Mouse (Mus musculus) urinary bladder, postnatal 4 days (tissue): ENCODE results near the gene Gadl1.
"Not testable (repeated sequence)": the region's sequence is repeated elsewhere in the genome, so short reads cannot be mapped to it uniquely, and the experiment has no call there.

Experiments
- DNase-seq, 2 experiments: peaks; one replicate each; pipeline ENCODE4 v3.0.0; 2021 to 2022; ENCODE audit warnings: low spot score in 2 of 2

Gene Gadl1

DNA sequence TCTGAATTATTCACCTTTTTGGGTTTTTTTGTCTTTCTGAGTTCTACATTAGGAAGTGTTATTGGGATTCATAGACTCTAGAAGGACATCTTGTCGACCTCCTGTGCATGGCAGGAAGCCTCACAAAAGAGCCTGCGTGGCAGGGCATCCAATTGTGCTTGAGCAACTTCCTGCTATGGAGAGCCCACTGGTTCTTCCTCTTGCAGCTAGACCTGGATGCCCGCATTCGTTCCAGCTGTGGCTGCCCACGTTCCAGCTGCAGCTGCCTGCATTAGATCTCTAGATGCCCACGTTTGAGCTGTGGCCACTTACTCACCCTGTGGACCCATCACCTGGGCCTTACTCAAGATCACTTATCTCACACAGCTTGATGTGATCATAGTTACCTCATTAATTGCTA is 116.1 kb downstream of the Gadl1 start:
- no peak for DNase-seq

DNA sequence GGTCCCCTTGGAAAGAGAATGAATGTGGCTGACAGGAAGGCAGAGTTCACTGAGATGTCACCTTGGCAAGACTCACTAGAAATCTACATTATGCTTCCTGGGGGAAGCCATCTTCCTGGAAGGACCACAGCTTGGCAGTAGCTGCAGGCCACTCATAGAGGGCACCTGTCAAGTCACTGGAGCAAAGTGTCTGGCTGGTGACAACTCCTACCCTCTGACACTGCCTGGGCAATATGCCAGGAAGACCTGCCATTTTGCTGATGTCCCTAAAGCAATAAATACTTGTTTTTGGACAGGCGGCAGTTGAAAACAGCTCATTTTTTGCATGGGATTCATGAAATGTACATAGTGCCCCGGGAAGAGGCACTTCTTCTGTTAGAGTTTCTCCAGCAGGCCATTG is 119.8 kb downstream of the Gadl1 start:
- DNase-seq: no peak

DNA sequence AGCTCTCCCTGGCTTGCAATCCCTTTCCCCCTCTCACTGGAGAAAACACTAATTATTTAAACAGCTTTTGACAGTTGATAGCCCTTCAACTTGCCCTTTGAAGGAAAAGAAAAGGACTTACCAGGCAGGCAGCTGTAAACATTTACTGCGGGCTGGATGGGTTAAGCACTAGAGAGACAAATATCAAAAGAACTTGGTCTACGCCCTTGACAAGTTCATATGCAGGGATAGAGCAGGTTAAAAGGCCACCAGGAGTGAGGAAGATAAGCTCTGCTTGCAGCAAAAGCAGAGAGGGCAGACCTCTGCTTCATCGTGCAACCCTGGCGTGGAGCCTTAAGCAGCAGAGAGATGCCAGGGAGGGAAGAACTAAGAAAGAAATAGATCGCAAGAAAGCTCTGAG is 123.5 kb downstream of the Gadl1 start:
- no peak for DNase-seq

DNA sequence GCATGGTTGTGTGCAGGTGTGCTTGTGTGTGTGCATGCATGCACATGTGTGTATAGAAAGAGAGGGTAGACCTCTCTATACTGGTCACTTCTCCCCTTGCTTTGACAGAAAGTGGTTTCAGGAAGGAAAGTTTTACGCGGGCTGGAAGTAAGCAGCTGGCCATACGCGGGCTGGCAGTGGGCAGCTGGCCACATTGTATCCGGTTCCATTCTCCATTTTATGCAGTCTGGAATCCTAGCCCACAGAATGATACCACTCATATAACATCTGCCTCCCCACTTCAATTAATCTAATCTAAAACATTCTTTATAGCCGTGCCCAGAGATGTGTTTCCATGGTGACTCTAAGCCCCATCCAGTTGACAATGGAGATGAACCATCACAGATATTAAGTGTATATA is 129.0 kb downstream of the Gadl1 start:
- no peak for DNase-seq

GRCm38 (mm10) chr9:116039981-116040380 is 130.7 kb downstream of the Gadl1 start:
- no peak for DNase-seq

DNA sequence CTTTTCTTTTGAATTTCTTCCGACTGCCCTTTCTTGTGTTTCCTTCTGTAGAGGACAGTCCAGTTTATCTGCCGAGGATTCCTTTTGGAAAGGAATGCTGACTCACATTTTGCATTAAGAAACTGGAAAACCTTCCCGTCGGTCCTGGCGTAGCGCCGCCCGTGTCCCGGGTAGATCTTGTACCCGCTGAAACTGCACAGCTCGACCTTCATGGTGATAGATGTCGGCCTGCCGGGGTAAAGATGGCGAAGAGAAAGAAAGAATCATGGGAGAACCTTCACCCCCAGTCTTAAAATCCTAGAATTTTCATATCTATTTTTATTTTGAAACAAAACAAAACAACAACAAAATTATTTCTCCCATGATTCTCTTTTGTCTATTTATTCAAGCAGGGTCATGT is 131.6 kb downstream of the Gadl1 start:
- DNase-seq: not testable (repeated sequence)

DNA sequence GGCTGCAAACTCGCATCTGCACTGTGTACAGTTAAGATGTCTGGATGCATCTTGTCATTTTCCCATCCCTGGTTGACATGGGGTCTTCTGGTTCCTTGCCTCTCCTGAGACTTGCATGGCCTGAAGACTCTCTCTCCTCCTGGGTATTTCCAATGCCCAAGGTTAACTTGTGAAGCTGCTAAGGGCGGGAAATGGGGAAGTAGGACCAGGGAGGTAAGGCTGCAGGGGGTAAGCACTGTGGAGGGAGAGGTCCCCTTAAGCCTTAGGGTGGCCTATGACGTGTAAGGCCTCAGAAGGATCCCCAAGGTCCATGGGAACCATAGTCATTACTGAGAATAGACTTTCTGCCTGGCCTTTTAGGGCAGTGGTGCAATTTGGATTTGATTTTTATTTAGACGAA is 132.1 kb downstream of the Gadl1 start:
- no peak for DNase-seq

DNA sequence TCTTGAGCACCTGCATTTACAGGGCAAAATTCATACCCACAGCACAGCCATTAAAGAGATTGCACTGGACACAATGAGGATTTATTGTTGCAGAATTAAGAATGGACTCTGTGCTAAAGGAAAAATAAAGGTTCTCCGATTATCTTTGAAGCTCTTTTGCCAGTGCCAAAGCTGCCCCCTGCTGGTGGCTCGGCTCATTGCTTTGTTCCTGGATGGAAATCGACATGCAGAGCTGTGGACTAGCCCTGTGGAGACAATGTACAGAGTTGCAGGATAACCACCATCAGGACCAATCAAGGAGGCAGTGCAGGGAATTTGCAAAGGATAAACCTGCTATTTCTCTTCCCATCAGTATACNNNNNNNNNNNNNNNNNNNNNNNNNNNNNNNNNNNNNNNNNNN is 132.5 kb downstream of the Gadl1 start:
- DNase-seq: peak; percentile 67 to 88

- DNase-seq: no peak
Observed at GRCm38 (mm10) chr9:116049985-116050384, 140.7 kb downstream of the Gadl1 start.

DNA sequence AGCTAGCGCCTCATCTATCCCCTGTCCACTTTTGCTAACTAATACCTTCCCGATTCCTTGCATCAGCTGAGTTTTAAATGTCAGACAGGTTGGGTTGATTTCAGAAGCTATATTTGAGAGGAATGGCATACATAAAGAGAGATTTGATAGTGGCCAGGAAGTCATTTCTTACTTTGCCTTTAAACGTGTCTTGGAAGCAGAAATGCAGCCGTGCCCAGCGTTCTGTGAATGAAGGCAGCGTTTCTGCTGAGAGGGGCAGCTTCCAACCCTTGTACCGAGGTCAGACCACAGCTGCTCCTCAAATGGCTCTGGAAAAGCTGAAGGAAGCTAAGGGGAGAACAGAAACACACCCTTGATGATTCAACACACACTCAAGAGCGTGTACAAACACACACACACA is 144.7 kb downstream of the Gadl1 start:
- DNase-seq: no peak

GRCm38 (mm10) chr9:116058475-116058874 is 149.2 kb downstream of the Gadl1 start:
- no peak for DNase-seq

GRCm38 (mm10) chr9:116059156-116059555 is 149.9 kb downstream of the Gadl1 start:
- no peak for DNase-seq

GRCm38 (mm10) chr9:116060691-116061090 is 151.4 kb downstream of the Gadl1 start:
- DNase-seq: no peak

GRCm38 (mm10) chr9:116064774-116065173 is 155.5 kb downstream of the Gadl1 start:
- no peak for DNase-seq

- not testable (repeated sequence) for DNase-seq
Observed at GRCm38 (mm10) chr9:116071561-116071960, 162.3 kb downstream of the Gadl1 start.

GRCm38 (mm10) chr9:116076163-116076562 is 166.9 kb downstream of the Gadl1 start:
- DNase-seq: no peak

GRCm38 (mm10) chr9:116076946-116077345 is 167.7 kb downstream of the Gadl1 start:
- DNase-seq: no peak

DNA sequence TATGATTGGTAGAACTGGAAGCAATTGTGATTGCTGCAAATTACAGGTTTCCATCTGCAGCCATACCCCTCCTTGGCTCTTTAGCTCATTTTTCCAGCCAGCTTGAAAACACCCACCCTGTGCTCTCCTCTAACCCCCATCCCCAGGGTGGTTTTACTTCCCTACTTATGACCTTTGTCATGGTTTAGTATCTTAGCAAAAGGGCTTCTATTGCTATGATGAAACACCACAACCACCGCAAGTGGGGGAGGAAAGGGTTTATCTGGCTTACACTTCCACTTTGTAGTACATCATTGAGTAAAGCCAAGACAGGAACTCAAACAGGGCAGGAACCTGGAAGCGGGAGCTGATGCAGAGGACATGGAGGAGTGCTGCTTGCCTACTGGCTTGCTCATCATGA is 168.2 kb downstream of the Gadl1 start:
- no peak for DNase-seq

DNA sequence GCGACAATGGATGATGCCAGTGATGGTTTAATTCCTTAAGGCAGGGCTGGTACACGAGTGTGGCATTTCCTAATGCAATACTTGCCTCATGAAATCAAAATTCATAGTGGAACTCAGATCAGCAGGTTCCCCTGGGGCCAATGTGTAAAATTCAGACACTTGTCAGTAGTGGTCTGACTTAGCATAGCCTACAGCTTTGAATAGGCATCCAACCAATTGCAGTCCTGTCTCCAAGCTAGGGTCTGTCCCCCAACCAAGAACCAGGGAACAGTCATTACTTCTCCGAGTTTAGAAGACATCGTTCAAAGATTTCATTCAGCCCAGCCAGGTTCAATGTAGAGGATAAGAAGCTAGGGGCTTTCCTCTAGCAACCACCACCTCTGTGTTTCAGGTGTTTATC is 172.5 kb downstream of the Gadl1 start:
- no peak for DNase-seq

DNA sequence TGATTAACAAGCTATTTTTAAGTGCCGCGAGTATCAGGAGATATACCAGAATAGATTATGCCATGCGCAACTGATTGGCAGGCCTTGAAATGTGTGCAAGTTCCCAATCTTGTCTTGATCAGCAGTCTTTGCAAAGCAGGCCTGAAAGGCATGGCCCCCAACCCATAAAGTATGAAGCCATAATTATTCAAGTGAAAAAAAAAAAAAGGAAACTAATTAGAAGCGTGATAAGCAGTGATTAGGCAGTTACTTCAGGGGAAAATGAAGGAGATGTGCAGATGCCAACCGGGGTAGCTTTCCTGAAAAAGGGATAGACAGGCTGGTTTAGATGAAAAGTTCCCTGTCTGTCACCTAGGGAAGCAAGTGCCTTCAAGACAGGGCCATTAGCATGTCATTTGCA is 174.0 kb downstream of the Gadl1 start:
- DNase-seq: no peak

- no peak for DNase-seq
Observed at GRCm38 (mm10) chr9:116083726-116084323, 174.6 kb downstream of the Gadl1 start.

DNA sequence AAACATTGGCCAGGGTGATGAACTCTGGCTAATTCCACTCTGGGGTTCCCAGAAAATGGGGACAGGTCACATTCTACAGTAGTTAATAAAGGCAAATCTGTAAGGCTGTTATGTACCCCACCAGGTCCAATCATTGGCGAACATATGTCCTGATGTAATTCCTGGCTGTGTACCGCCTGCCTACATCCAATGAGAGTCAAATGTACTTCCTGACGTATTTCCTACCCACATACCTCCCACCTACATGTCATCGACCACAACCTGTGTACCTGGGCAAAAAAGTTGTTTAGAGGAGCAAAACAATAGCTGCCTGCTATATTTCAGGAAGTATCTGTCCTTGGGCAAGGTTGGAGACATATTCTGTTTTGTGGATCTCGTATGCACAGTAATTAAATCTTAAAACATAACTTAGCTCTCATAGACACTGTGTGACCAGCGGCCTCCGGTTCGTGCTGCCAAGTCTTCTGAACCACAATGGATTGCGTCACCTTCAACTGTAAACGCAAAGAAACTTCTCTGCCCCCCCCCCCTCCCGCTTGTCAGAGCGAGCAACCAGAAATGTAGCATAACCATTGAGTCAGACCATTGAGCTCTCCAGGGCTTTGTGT is 175.2 kb downstream of the Gadl1 start:
- DNase-seq: no peak

- DNase-seq: no peak
Observed at GRCm38 (mm10) chr9:116085999-116086398, 176.7 kb downstream of the Gadl1 start.

GRCm38 (mm10) chr9:116087263-116087662 is 178.0 kb downstream of the Gadl1 start:
- DNase-seq: no peak
